ENCODE assay signal across 8 mouse cellular contexts in genomic region chr1:87327165-87327861, GRCm38 (mm10). TPM values are rescaled to one million over a fixed set of nuclear protein-coding genes. Genes with fewer than 3 reads are reported as not detected.
DNase-seq lines count a peak whose midpoint lies in the region; ATAC-seq and TF ChIP-seq lines count a peak whose summit lies in the region.

No protein-coding gene starts in this region.

- H3K27ac ChIP-seq in cerebellum, adult 2 months (ENCODE audit: insufficient read depth, low read length) = peak overlapping the region; percentile 35
- peak overlapping the region; percentile 97 for H3K27ac ChIP-seq in forebrain, embryonic 10.5 days
- H3K27ac ChIP-seq in hindbrain, postnatal 0 days = peak overlapping the region; percentile 94
- H3K27ac ChIP-seq in liver, adult 2 months (replicated peaks; ENCODE audit: insufficient read depth, low read depth, low read length) = peak overlapping the region; percentile 83
- H3K27ac ChIP-seq in stomach, postnatal 0 days (replicated peaks) = peak overlapping the region; percentile 96

- no peaks in the 10 kb centered on the region for H3K27me3 ChIP-seq in cerebellum, adult 2 months (ENCODE audit: control insufficient read depth, insufficient read depth, low read length)
- H3K27me3 ChIP-seq in forebrain, embryonic 10.5 days (ENCODE audit: poor library complexity, severe bottlenecking) = no peaks in the 10 kb centered on the region
- no peaks in the 10 kb centered on the region for H3K27me3 ChIP-seq in hindbrain, postnatal 0 days (ENCODE audit: insufficient read depth, low read length)
- H3K27me3 ChIP-seq in liver, adult 2 months (ENCODE audit: control insufficient read depth, insufficient read depth, low read length) = no peaks in the 10 kb centered on the region
- no peaks in the 10 kb centered on the region for H3K27me3 ChIP-seq in myocyte (ENCODE audit: control insufficient read depth, insufficient read depth, insufficient read length)
- H3K27me3 ChIP-seq in stomach, postnatal 0 days (ENCODE audit: control insufficient read depth, insufficient read depth, low read length) = no peaks in the 10 kb centered on the region

- no peak for TF ChIP-seq CTCF in cerebellum, adult 2 months (IDR thresholded peaks at IDR 0.05; ENCODE audit: borderline replicate concordance, insufficient read depth, low read depth, low read length)
- TF ChIP-seq CTCF in hindbrain, postnatal 0 days (IDR thresholded peaks at IDR 0.05; ENCODE audit: low read depth) = no peak
- no peak for TF ChIP-seq CTCF in liver, adult 2 months (IDR thresholded peaks at IDR 0.05; ENCODE audit: low read depth, low read length)
- TF ChIP-seq CTCF in stomach, postnatal 0 days (IDR thresholded peaks at IDR 0.05; ENCODE audit: low read depth) = no peak; the same call in 1 of the 2 replicates

- no peak for DNase-seq in cerebellum, adult 2 months
- DNase-seq in cerebellum, adult 11-12 months = no peak
- peak; percentile 42 for DNase-seq in adipocyte (ENCODE audit: low spot score)
- no peak for DNase-seq in forebrain, embryonic 10.5 days (ENCODE audit: extremely low spot score, low spot score)
- peak; percentile 44 for DNase-seq in hindbrain, postnatal 0 days (ENCODE audit: low spot score)
- no peak for DNase-seq in liver, adult 2 months (ENCODE audit: extremely low read depth, low read depth, low spot score)
- peak; percentile 75 for DNase-seq in stomach, postnatal 0 days (ENCODE audit: low spot score)

- peak overlapping the region; percentile 74 for H3ac ChIP-seq in myocyte (ENCODE audit: control insufficient read depth, insufficient read length)

- no peak for TF ChIP-seq EP300 in stomach, postnatal 0 days (optimal IDR thresholded peaks at IDR 0.05)

- peak overlapping the region; percentile 69 for H3K4me3 ChIP-seq in cerebellum, adult 2 months (replicated peaks; ENCODE audit: insufficient read depth, low read depth, low read length)
- H3K4me3 ChIP-seq in forebrain, embryonic 10.5 days = peak overlapping the region; percentile 99
- peak overlapping the region; percentile 96 for H3K4me3 ChIP-seq in hindbrain, postnatal 0 days (ENCODE audit: low read length)
- peak overlapping the region; percentile 99 for H3K4me3 ChIP-seq in liver, adult 2 months (ENCODE audit: insufficient read depth, low read depth, low read length)
- peak overlapping the region; percentile 58 for H3K4me3 ChIP-seq in myocyte
- peak overlapping the region; percentile 95 for H3K4me3 ChIP-seq in stomach, postnatal 0 days (ENCODE audit: low read depth, low read length)

- H3K4me1 ChIP-seq in cerebellum, adult 2 months (ENCODE audit: control insufficient read depth, insufficient read depth, low read length) = peaks cover 2% of the 10 kb centered on the region; the same call in 1 of the 2 replicates
- H3K4me1 ChIP-seq in forebrain, embryonic 10.5 days = peaks cover 20% of the 10 kb centered on the region
- peaks cover 10% of the 10 kb centered on the region for H3K4me1 ChIP-seq in hindbrain, postnatal 0 days (ENCODE audit: insufficient read depth, low read length)
- peaks cover 16% of the 10 kb centered on the region for H3K4me1 ChIP-seq in liver, adult 2 months (ENCODE audit: control insufficient read depth, insufficient read depth, low read length)
- no peaks in the 10 kb centered on the region; the same call in 1 of the 2 replicates for H3K4me1 ChIP-seq in stomach, postnatal 0 days (replicated peaks; ENCODE audit: control insufficient read depth, insufficient read depth)

- H3K36me3 ChIP-seq in forebrain, embryonic 10.5 days (replicated peaks) = peaks cover 25% of the 10 kb centered on the region
- H3K36me3 ChIP-seq in hindbrain, postnatal 0 days (ENCODE audit: insufficient read depth, low read length) = no peaks in the 10 kb centered on the region
- H3K36me3 ChIP-seq in liver, adult 2 months (ENCODE audit: control insufficient read depth, insufficient read depth, low read length) = peaks cover under 1% of the 10 kb centered on the region; the same call in 1 of the 2 replicates
- no peaks in the 10 kb centered on the region for H3K36me3 ChIP-seq in myocyte (ENCODE audit: control insufficient read depth, insufficient read depth)
- H3K36me3 ChIP-seq in stomach, postnatal 0 days (ENCODE audit: control insufficient read depth, insufficient read depth, low read length) = no peaks in the 10 kb centered on the region

- no peaks in the 10 kb centered on the region for H3K9me3 ChIP-seq in forebrain, embryonic 10.5 days
- H3K9me3 ChIP-seq in hindbrain, postnatal 0 days (ENCODE audit: low read length) = no peaks in the 10 kb centered on the region
- H3K9me3 ChIP-seq in stomach, postnatal 0 days (ENCODE audit: control insufficient read depth, low read length) = no peaks in the 10 kb centered on the region

- no peak for TF ChIP-seq POLR2A in cerebellum, adult 2 months (IDR thresholded peaks at IDR 0.05; ENCODE audit: borderline replicate concordance, insufficient read depth, low read length)
- TF ChIP-seq POLR2A in liver, adult 2 months (IDR thresholded peaks at IDR 0.05; ENCODE audit: extremely low read depth, insufficient read depth, low read length) = no peak
- no peak for TF ChIP-seq POLR2A in myocyte (IDR thresholded peaks at IDR 0.05; ENCODE audit: insufficient read length, low read depth)

- WGBS in cerebellum, adult 2 months = under 1% methylated on average over 52 of the region's 53 CpGs
- under 1% methylated on average over 49 of the region's 53 CpGs for WGBS in forebrain, embryonic 10.5 days
- under 1% methylated on average over 48 of the region's 53 CpGs for WGBS in hindbrain, postnatal 0 days
- under 1% methylated on average over 50 of the region's 53 CpGs for WGBS in liver, adult 2 months
- under 1% methylated on average over 40 of the region's 53 CpGs for WGBS in stomach, postnatal 0 days

- H3K9ac ChIP-seq in hindbrain, postnatal 0 days (replicated peaks; ENCODE audit: low read length) = peak overlapping the region; percentile 99
- H3K9ac ChIP-seq in liver, adult 2 months (ENCODE audit: low read depth, low read length) = peak overlapping the region; percentile 100
- peak overlapping the region; percentile 97 for H3K9ac ChIP-seq in stomach, postnatal 0 days (ENCODE audit: low read length)

- H3K79me2 ChIP-seq in liver, adult 2 months (ENCODE audit: control insufficient read depth, insufficient read depth, low read length) = peaks cover 16% of the 10 kb centered on the region
- H3K79me2 ChIP-seq in myocyte (ENCODE audit: control insufficient read depth, insufficient read depth) = peaks cover 48% of the 10 kb centered on the region

- peak overlapping the region; percentile 79 for H3K4me2 ChIP-seq in hindbrain, postnatal 0 days (ENCODE audit: low read depth, low read length)
- peak overlapping the region; percentile 87 for H3K4me2 ChIP-seq in myocyte (ENCODE audit: low read depth)
- H3K4me2 ChIP-seq in stomach, postnatal 0 days (replicated peaks; ENCODE audit: low read depth) = peak overlapping the region; percentile 87

- peak; percentile 88 for ATAC-seq in hindbrain, postnatal 0 days
- peak; percentile 82 for ATAC-seq in stomach, postnatal 0 days (ENCODE audit: low FRiP score, low TSS enrichment)

TF ChIP-seq in myocyte, 11 proteins besides CTCF, POLR2A, EP300 and RAD21:
- TF ChIP-seq E2F4 (IDR thresholded peaks at IDR 0.05; ENCODE audit: insufficient read depth) = no peak
- TF ChIP-seq MYOG (IDR thresholded peaks at IDR 0.05; ENCODE audit: control insufficient read depth in 1 of 3, insufficient read depth in 1 of 3, insufficient read length in 2 of 3, low read depth in 2 of 3) = peak in 2 of 3 experiments; percentile 93 to 94
- no peak for TF ChIP-seq SRF (IDR thresholded peaks at IDR 0.05; ENCODE audit: control insufficient read depth, insufficient read length, low read depth)
- TF ChIP-seq POLR2AphosphoS2 (IDR thresholded peaks at IDR 0.05; ENCODE audit: insufficient read length, low read depth) = peak; percentile 37
- TF ChIP-seq TCF3 (IDR thresholded peaks at IDR 0.05; ENCODE audit: insufficient read length, low read depth) = peak; percentile 77
- TF ChIP-seq TCF12 (IDR thresholded peaks at IDR 0.05; ENCODE audit: insufficient read depth, poor library complexity, severe bottlenecking) = no peak
- peak in 2 of 3 experiments; percentile 84 to 89 for TF ChIP-seq MYOD1 (IDR thresholded peaks at IDR 0.05; ENCODE audit: control insufficient read depth in 1 of 3, insufficient read length in 2 of 3, low read depth in 2 of 3)
- no peak for TF ChIP-seq USF1 (IDR thresholded peaks at IDR 0.05; ENCODE audit: low read depth)
- TF ChIP-seq CEBPB (IDR thresholded peaks at IDR 0.05; ENCODE audit: insufficient read depth, poor library complexity, severe bottlenecking) = no peak
- TF ChIP-seq REST (IDR thresholded peaks at IDR 0.05; ENCODE audit: insufficient read depth, insufficient read length) = no peak
TF ChIP-seq in myocyte: peak in this region for 4.

RNA-seq across cellular contexts. Expression of gene Gigyf2, which starts 0.5 kb away (rescaled TPM):
- polyA plus RNA-seq in cerebellum, adult 2 months (2012; rRNA removed) = 61.4 and 63.1 TPM in 2 replicates
- polyA plus RNA-seq in forebrain, embryonic 10.5 days (2016; fragmentation: Nextera tagmentation; extraction: Ambion mirVana) = 47.4 and 52.6 TPM in 2 replicates
- total RNA-seq in hindbrain, postnatal 0 days (2014; rRNA removed) = 56.8 and 58.1 TPM in 2 replicates
- 51.3 and 51.9 TPM in 2 replicates for polyA plus RNA-seq in hindbrain, postnatal 0 days (2015; fragmentation: Nextera tagmentation; extraction: Ambion mirVana)
- 39.2 and 39.7 TPM in 2 replicates for total RNA-seq in liver, adult 2 months (2014; rRNA removed)
- polyA plus RNA-seq in liver, adult 2 months (2012; rRNA removed) = 15.8 and 21.1 TPM in 2 replicates
- polyA plus RNA-seq in myocyte (2012; fragmentation: generic; extraction: Trizol) = 19.0 TPM
- polyA plus RNA-seq in stomach, postnatal 0 days (2015; fragmentation: Nextera tagmentation; extraction: Ambion mirVana) = 18.7 and 20.8 TPM in 2 replicates

Comparison
In these comparisons a context has a peak if more than half of its experiments do, and no peak if none do; other contexts are left out.
1. DNase-seq: peak in adipocyte (single experiment), hindbrain, postnatal 0 days (single experiment) and stomach, postnatal 0 days (single experiment); none in cerebellum, adult 2 months (0 of 2), cerebellum, adult 11-12 months (single experiment), forebrain, embryonic 10.5 days (single experiment) and liver, adult 2 months (single experiment).
2. H3K27ac ChIP-seq: peak in every context shown above with its lines; median percentile 97 in forebrain, embryonic 10.5 days; 96 in stomach, postnatal 0 days; 94 in hindbrain, postnatal 0 days; 83 in liver, adult 2 months; 35 in cerebellum, adult 2 months.
3. Peak in every context shown above with its lines, with median percentiles within 50 percentile points of each other: H3K4me3 ChIP-seq, H3K4me2 ChIP-seq and H3K9ac ChIP-seq.